Mouse (Mus musculus): ENCODE measurements around the gene Gfod1.

- no peak for TF ChIP-seq CTCF (conservative IDR thresholded peaks at IDR 0.05; ENCODE audit: low read length)
- TF ChIP-seq NANOG (IDR thresholded peaks at IDR 0.05; ENCODE audit: borderline replicate concordance, low read length): no peak
- no peak for TF ChIP-seq POU5F1 (IDR thresholded peaks at IDR 0.05; ENCODE audit: borderline replicate concordance, low read length)
These were observed 68.0 kb downstream of the Gfod1 start for GRCm38 (mm10) chr13:43235982-43236381.
